Mouse (Mus musculus) heart, postnatal 0 days (tissue): ENCODE measurements around the gene Cfl2. TPM values are rescaled to one million over a fixed set of nuclear protein-coding genes. Genes with fewer than 3 reads are reported as not detected.
A peak's percentile ranks its signal among the peaks of the same experiment; 100 is the strongest.
"Not testable (repeated sequence)": the region's sequence is repeated elsewhere in the genome, so short reads cannot be mapped to it uniquely, and the experiment has no call there.

Experiments used
- ATAC-seq: fragments of 200-750 bp; cut with Nextera tagmentation; 2 replicates; pipeline ENCODE4 v1.8.0; 2017; ENCODE audit warnings: low read depth, moderate number of reproducible peaks, moderate library complexity; ENCODE audit not compliant: insufficient read depth
- DNase-seq: peaks from one replicate; pipeline ENCODE4 v3.0.0-alpha.2; 2016; ENCODE audit warnings: low spot score
- H3K27ac ChIP-seq: fragments of 300-500 bp; sonication (generic); 2 replicates; pipeline ENCODE4 v1.5.1; 2014; ENCODE audit warnings: low read depth, mild to moderate bottlenecking
- H3K27me3 ChIP-seq: fragments of 300-500 bp; sonication (generic); 2 replicates; pipeline ENCODE4 v1.6.1; 2014; ENCODE audit warnings: low read length, mixed read lengths; ENCODE audit not compliant: control insufficient read depth, insufficient read depth
- H3K36me3 ChIP-seq: fragments of 300-500 bp; sonication (generic); replicated peaks from 2 replicates; pipeline ENCODE4 v1.6.1; 2014; ENCODE audit warnings: low read length, mixed read lengths; ENCODE audit not compliant: control insufficient read depth, insufficient read depth
- H3K4me1 ChIP-seq: fragments of 300-500 bp; sonication (generic); 2 replicates; pipeline ENCODE4 v1.6.1; 2014; ENCODE audit warnings: antibody characterized with exemption; ENCODE audit not compliant: control insufficient read depth, insufficient read depth
- H3K4me2 ChIP-seq: fragments of 300-500 bp; sonication (generic); 2 replicates; pipeline ENCODE4 v1.6.1; 2014; ENCODE audit warnings: low read depth, mild to moderate bottlenecking, low read length, moderate library complexity
- H3K4me3 ChIP-seq: fragments of 300-500 bp; sonication (generic); 2 replicates; pipeline ENCODE4 v1.5.1; 2014; ENCODE audit warnings: low read depth, low read length
- H3K9ac ChIP-seq: fragments of 300-500 bp; sonication (generic); replicated peaks from 2 replicates; pipeline ENCODE4 v1.6.1; 2014; ENCODE audit warnings: low read depth, low read length, mixed read lengths
- H3K9me3 ChIP-seq: fragments of 300-500 bp; sonication (generic); replicated peaks from 2 replicates; pipeline ENCODE4 v1.6.1; 2016; ENCODE audit warnings: low read length; ENCODE audit not compliant: control insufficient read depth
- CTCF ChIP-seq: IDR thresholded peaks from 2 replicates; pipeline ENCODE4 v1.5.1; 2016; ENCODE audit warnings: antibody characterized with exemption, control low read depth, low read depth
- EP300 ChIP-seq: IDR thresholded peaks from 2 replicates; pipeline ENCODE4 v1.6.1; 2016; ENCODE audit warnings: antibody characterized with exemption, low read depth
- WGBS: fragments of 180-500 bp; shearing (Covaris S2); extraction: QIAGEN DNeasy Blood & Tissue Kit; methylation state at CpG from one replicate; pipeline ENCODE4 v1.1.7; 2014; 5-methylcytosine and 5-hydroxymethylcytosine counted together
- polyA plus RNA-seq: library from polyadenylated mRNA; unstranded; fragments of >200 nt; fragmentation: Nextera tagmentation; extraction: Ambion mirVana; gene quantifications from 2 replicates; pipeline ENCODE4 v1.2.1, GENCODE M21; 2015
- total RNA-seq: library from RNA; depleted of rRNA; stranded (reverse); fragments of >200 nt; gene quantifications from 2 replicates; pipeline ENCODE4 v1.2.3, GENCODE M21; 2014; ENCODE audit warnings: low replicate concordance; rRNA removed

The Cfl2 gene
- total RNA-seq (454 and 487 TPM in 2 replicates), polyA plus RNA-seq (555 and 561 TPM in 2 replicates)

GRCm38 (mm10) chr12:54862606-54863535 is at the start of gene Cfl2:
TSS of gene Cfl2 (minus strand) at chr12:54862877.
- DNase-seq (peak; percentile 77), ATAC-seq (peak; percentile 92)
- Histone ChIP-seq H3K4me1 (peaks cover 6% of the 10 kb centered on the region; the same call in 1 of the 2 replicates), H3K27ac (peak within 1 kb of the TSS; percentile 99), H3K9me3 (no peaks in the 10 kb centered on the region), H3K4me3 (peak within 1 kb of the TSS; percentile 81), H3K27me3 (no peaks in the 10 kb centered on the region), H3K36me3 (peaks cover 14% of the 10 kb centered on the region), H3K4me2 (peak within 1 kb of the TSS; percentile 62), H3K9ac (peak within 1 kb of the TSS; percentile 97)
- TF ChIP-seq CTCF (peak; percentile 16; the same call in 1 of the 2 replicates), EP300 (no peak; the same call in 1 of the 2 replicates)
- under 1% methylated on average over 63 of the region's 82 CpGs for WGBS

GRCm38 (mm10) chr12:54910387-54910786 is 47.7 kb upstream of the Cfl2 start:
- Histone ChIP-seq H3K27me3 (no peaks in the 10 kb centered on the region), H3K4me1 (no peaks in the 10 kb centered on the region), H3K9ac (no peak overlapping the region), H3K27ac (no peak overlapping the region), H3K4me2 (no peak overlapping the region), H3K36me3 (peaks cover 57% of the 10 kb centered on the region), H3K9me3 (0 out of 2 replicates have a peak, but pooled peaks cover 3% of the 10 kb centered on the region), H3K4me3 (no peak overlapping the region)
- TF ChIP-seq EP300 = no peak
- no peak for TF ChIP-seq CTCF
- ATAC-seq (no peak), DNase-seq (no peak)
- 80% methylated on average over 3 of the region's 3 CpGs for WGBS

- not testable (repeated sequence) for H3K9me3 ChIP-seq, H3K27me3 ChIP-seq, H3K4me2 ChIP-seq, H3K9ac ChIP-seq, H3K27ac ChIP-seq, ATAC-seq, H3K4me3 ChIP-seq, DNase-seq, H3K4me1 ChIP-seq
- peaks cover 15% of the 10 kb centered on the region for H3K36me3 ChIP-seq
- WGBS = 20% methylated on average over 1 of the region's 2 CpGs
Observed at GRCm38 (mm10) chr12:54892559-54892958, 29.9 kb upstream of the Cfl2 start.

DNA sequence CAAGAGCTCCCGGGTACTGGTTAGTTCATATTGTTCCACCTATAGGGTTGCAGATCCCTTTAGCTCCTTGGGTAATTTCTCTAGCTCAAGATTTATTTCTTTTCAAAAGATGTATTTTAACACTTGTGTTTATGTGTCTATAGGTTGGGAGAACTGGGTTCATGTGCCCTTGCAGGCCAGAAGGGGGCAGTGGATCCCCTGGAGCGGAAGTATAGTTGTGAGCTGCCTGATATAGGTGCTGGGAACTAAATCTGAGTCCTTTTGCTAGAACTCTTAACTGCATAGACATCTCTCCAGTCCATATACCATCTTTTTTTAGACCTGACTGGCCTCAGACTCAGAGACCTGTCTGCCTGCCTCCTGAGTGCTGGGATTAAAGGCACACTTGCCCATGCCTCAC is 27.7 kb upstream of the Cfl2 start:
- H3K27ac ChIP-seq = no peak overlapping the region
- H3K9me3 ChIP-seq = no peaks in the 10 kb centered on the region
- TF ChIP-seq CTCF (no peak), EP300 (no peak)
- WGBS = 99% methylated on average over 2 of the region's 2 CpGs
- no peaks in the 10 kb centered on the region for H3K27me3 ChIP-seq
- no peak overlapping the region for H3K9ac ChIP-seq
- DNase-seq = no peak
- H3K36me3 ChIP-seq = no peaks in the 10 kb centered on the region
- no peak overlapping the region for H3K4me2 ChIP-seq
- no peak for ATAC-seq
- no peaks in the 10 kb centered on the region for H3K4me1 ChIP-seq
- no peak overlapping the region for H3K4me3 ChIP-seq

GRCm38 (mm10) chr12:54887580-54888127 is 25.0 kb upstream of the Cfl2 start:
- Histone ChIP-seq H3K4me1 (no peaks in the 10 kb centered on the region), H3K4me3 (no peak overlapping the region), H3K4me2 (no peak overlapping the region), H3K27ac (no peak overlapping the region), H3K27me3 (no peaks in the 10 kb centered on the region), H3K9ac (no peak overlapping the region), H3K9me3 (no peaks in the 10 kb centered on the region), H3K36me3 (no peaks in the 10 kb centered on the region)
- no peak for DNase-seq
- no peak for TF ChIP-seq EP300
- no peak for TF ChIP-seq CTCF
- ATAC-seq = no peak
- 85% methylated on average over 4 of the region's 4 CpGs for WGBS
